Mouse (Mus musculus) intestine, postnatal 0 days (tissue): Measurements from ENCODE around the gene Lhx5. TPM values are rescaled to one million over a fixed set of nuclear protein-coding genes. Genes with fewer than 3 reads are reported as not detected.

Source experiments
- ATAC-seq: fragments of 200-750 bp; cut with Nextera tagmentation; 2 replicates; pipeline ENCODE4 v1.8.0; 2017; ENCODE audit warnings: mild to moderate bottlenecking, moderate TSS enrichment, moderate library complexity
- H3K27ac ChIP-seq: fragments of 300-500 bp; sonication (generic); 2 replicates; pipeline ENCODE4 v1.5.1; 2014; ENCODE audit warnings: mild to moderate bottlenecking, low read depth, low read length, moderate library complexity
- H3K27me3 ChIP-seq: fragments of 300-500 bp; sonication (generic); replicated peaks from 2 replicates; pipeline ENCODE4 v1.6.1; 2014; ENCODE audit warnings: low read length, mixed read lengths; ENCODE audit not compliant: control insufficient read depth, insufficient read depth
- H3K36me3 ChIP-seq: fragments of 300-500 bp; sonication (generic); 2 replicates; pipeline ENCODE4 v1.6.1; 2014; ENCODE audit warnings: mild to moderate bottlenecking, moderate library complexity; ENCODE audit not compliant: control insufficient read depth, insufficient read depth
- H3K4me1 ChIP-seq: fragments of 300-500 bp; sonication (generic); replicated peaks from 2 replicates; pipeline ENCODE4 v1.6.1; 2014; ENCODE audit warnings: antibody characterized with exemption, low read length, mixed read lengths; ENCODE audit not compliant: control insufficient read depth, insufficient read depth
- H3K4me2 ChIP-seq: fragments of 300-500 bp; sonication (generic); replicated peaks from 2 replicates; pipeline ENCODE4 v1.6.1; 2014; ENCODE audit warnings: low read depth, mild to moderate bottlenecking, moderate library complexity
- H3K4me3 ChIP-seq: fragments of 300-500 bp; sonication (generic); 2 replicates; pipeline ENCODE4 v1.5.1; 2014; ENCODE audit warnings: low read depth, low read length
- H3K9ac ChIP-seq: fragments of 300-500 bp; sonication (generic); 2 replicates; pipeline ENCODE4 v1.6.1; 2014; ENCODE audit warnings: mild to moderate bottlenecking, low read depth, low read length
- H3K9me3 ChIP-seq: fragments of 300-500 bp; sonication (generic); 2 replicates; pipeline ENCODE4 v1.6.1; 2016; ENCODE audit warnings: mixed run types; ENCODE audit not compliant: control insufficient read depth
- CTCF ChIP-seq: sonication (generic); IDR thresholded peaks from 2 replicates; pipeline ENCODE4 v1.5.1; 2016; ENCODE audit warnings: low read depth, mild to moderate bottlenecking, control low read depth, antibody characterized with exemption, moderate library complexity
- WGBS: fragments of 180-500 bp; shearing (Covaris S2); extraction: QIAGEN DNeasy Blood & Tissue Kit; methylation state at CpG from one replicate; pipeline ENCODE4 v1.1.7; 2014; 5-methylcytosine and 5-hydroxymethylcytosine counted together
- polyA plus RNA-seq: library from polyadenylated mRNA; unstranded; fragments of >200 nt; fragmentation: Nextera tagmentation; extraction: Ambion mirVana; gene quantifications from 2 replicates; pipeline ENCODE4 v1.2.1, GENCODE M21; 2015

The Lhx5 gene
- polyA plus RNA-seq, 1 experiment from 2014 or later = 0.04 TPM

DNA sequence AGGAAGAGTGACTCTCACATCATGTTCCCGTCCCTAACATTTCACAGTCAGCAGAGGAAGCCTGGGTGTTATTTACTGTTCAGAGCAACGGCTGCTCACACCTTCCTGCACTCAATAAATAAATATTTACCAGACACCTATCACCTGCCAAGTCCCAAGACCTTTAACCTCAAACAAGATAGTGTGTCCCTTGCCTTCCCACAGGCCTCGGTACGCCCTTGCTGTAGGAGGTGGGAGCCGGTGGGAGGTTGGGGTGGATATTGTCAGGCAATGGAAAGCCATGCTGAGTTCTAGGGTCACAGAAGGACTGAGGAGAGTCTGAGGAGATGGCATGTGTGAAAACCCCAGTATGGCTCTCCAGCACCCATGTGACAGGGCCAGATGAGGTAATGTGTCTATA, 36.8 kb downstream of the Lhx5 start:
- WGBS = 48% methylated on average over 5 of the region's 5 CpGs
- Histone ChIP-seq H3K9ac (no peak overlapping the region), H3K4me1 (no peaks in the 10 kb centered on the region), H3K9me3 (no peaks in the 10 kb centered on the region), H3K36me3 (no peaks in the 10 kb centered on the region), H3K27me3 (no peaks in the 10 kb centered on the region), H3K4me3 (no peak overlapping the region), H3K27ac (no peak overlapping the region), H3K4me2 (no peak overlapping the region)
- no peak for TF ChIP-seq CTCF
- ATAC-seq = no peak

- H3K9me3 ChIP-seq = no peaks in the 10 kb centered on the region
- no peaks in the 10 kb centered on the region for H3K27me3 ChIP-seq
- no peak overlapping the region for H3K4me3 ChIP-seq
- no peak for ATAC-seq
- no peak overlapping the region for H3K27ac ChIP-seq
- no peaks in the 10 kb centered on the region for H3K36me3 ChIP-seq
- no peak for TF ChIP-seq CTCF
- 60% methylated on average over 6 of the region's 6 CpGs for WGBS
- H3K4me2 ChIP-seq = no peak overlapping the region
- no peaks in the 10 kb centered on the region for H3K4me1 ChIP-seq
- no peak overlapping the region for H3K9ac ChIP-seq
Observed at GRCm38 (mm10) chr5:120468830-120469229, 37.3 kb downstream of the Lhx5 start.

DNA sequence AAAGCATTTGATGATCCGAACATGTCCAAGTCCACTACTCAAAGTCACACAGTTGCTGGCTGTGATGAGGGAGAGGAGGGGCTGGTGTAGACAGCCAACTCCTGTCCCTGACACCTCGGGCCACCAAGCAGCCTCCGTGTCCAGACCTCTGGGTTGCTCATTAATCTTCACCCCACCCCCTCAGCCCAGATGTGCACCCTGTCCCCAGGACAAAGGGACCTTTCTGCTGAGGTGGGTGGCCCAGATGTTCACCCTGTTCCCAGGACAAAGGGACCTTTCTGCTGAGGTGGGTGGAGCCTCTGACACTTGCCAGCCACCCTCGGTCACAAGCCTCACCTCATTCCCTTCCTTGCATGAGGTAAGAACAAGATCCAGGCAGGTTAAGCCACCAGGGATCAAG, 40.0 kb downstream of the Lhx5 start:
- Histone ChIP-seq H3K9ac (no peak overlapping the region), H3K9me3 (no peaks in the 10 kb centered on the region), H3K4me3 (no peak overlapping the region), H3K4me2 (peak overlapping the region; percentile 24; the same call in 1 of the 2 replicates), H3K4me1 (no peaks in the 10 kb centered on the region), H3K36me3 (no peaks in the 10 kb centered on the region), H3K27me3 (no peaks in the 10 kb centered on the region), H3K27ac (no peak overlapping the region)
- peak; percentile 78 for ATAC-seq
- TF ChIP-seq CTCF = no peak
- WGBS = 25% methylated on average over 4 of the region's 4 CpGs

GRCm38 (mm10) chr5:120472770-120473169, 41.3 kb downstream of the Lhx5 start, which contains the start of gene Sdsl:
Gene Sdsl, minus strand, starts transcription at chr5:120472810.
- Histone ChIP-seq H3K27me3 (peaks cover 3% of the 10 kb centered on the region; the same call in 1 of the 2 replicates), H3K9ac (no peak within 1 kb of the TSS), H3K4me3 (no peak within 1 kb of the TSS), H3K36me3 (no peaks in the 10 kb centered on the region), H3K4me2 (no peak within 1 kb of the TSS; the same call in 1 of the 2 replicates), H3K9me3 (no peaks in the 10 kb centered on the region), H3K4me1 (no peaks in the 10 kb centered on the region), H3K27ac (no peak within 1 kb of the TSS)
- 66% methylated on average over 8 of the region's 8 CpGs for WGBS
- TF ChIP-seq CTCF = no peak
- ATAC-seq = no peak

- Histone ChIP-seq H3K9me3 (no peaks in the 10 kb centered on the region), H3K4me2 (no peak overlapping the region), H3K27ac (no peak overlapping the region), H3K4me1 (no peaks in the 10 kb centered on the region), H3K9ac (no peak overlapping the region), H3K36me3 (no peaks in the 10 kb centered on the region), H3K4me3 (no peak overlapping the region), H3K27me3 (peaks cover 3% of the 10 kb centered on the region; the same call in 1 of the 2 replicates)
- no peak for ATAC-seq
- WGBS = 87% methylated on average over 2 of the region's 2 CpGs
- no peak for TF ChIP-seq CTCF
Observed at GRCm38 (mm10) chr5:120473361-120473760, 41.9 kb downstream of the Lhx5 start.

DNA sequence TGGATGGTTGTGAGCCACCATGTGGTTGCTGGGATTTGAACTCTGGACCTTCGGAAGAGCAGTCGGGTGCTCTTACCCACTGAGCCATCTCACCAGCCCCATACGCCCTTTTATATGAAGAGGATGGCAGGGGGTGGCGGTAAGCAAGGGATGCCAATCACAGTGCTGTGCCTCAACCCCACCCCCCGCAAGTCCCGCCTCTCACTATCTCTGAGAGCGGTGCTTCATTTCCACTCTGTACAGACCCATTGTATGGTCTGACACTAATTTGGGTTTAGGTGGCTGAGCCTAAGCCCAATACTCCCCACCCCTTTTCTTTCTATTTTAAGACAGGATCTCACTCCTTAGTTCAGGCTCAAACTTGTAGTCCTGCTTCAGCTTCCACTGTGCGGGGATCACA, 44.4 kb downstream of the Lhx5 start:
- Histone ChIP-seq H3K4me3 (no peak overlapping the region), H3K27me3 (peaks cover 3% of the 10 kb centered on the region; the same call in 1 of the 2 replicates), H3K4me2 (no peak overlapping the region), H3K9me3 (no peaks in the 10 kb centered on the region), H3K36me3 (no peaks in the 10 kb centered on the region), H3K4me1 (no peaks in the 10 kb centered on the region), H3K27ac (no peak overlapping the region), H3K9ac (no peak overlapping the region)
- ATAC-seq = no peak
- 57% methylated on average over 8 of the region's 8 CpGs for WGBS
- no peak for TF ChIP-seq CTCF

DNA sequence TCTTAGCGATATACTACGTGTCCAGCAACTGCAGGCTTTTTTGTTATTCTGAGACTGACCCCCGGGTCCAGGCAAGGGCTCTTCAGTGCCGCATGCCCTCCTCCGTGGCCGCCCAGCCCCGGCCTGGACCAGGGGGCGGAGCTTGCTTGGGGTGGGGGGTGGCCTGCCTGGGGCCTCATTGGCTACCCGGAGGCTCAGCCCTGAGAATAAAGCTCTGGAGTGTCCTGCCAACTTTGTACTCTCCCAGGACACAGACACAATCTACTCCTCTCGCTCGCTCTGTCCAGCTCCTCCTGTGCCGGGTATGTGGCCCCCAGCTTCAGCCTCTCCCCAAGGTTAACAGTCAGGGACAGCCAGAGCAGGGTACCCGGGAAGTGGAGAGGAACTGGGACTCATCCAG, 44.8 kb downstream of the Lhx5 start, which contains the start of gene Sds:
Gene Sds (plus strand): TSS at position 231 of the 400 bp plus-strand sequence.
- no peak for TF ChIP-seq CTCF
- H3K9me3 ChIP-seq = no peaks in the 10 kb centered on the region
- 12% methylated on average over 13 of the region's 13 CpGs for WGBS
- no peak within 1 kb of the TSS for H3K9ac ChIP-seq
- H3K4me3 ChIP-seq = no peak within 1 kb of the TSS
- no peaks in the 10 kb centered on the region for H3K4me1 ChIP-seq
- no peak for ATAC-seq
- no peaks in the 10 kb centered on the region for H3K36me3 ChIP-seq
- no peak within 1 kb of the TSS for H3K4me2 ChIP-seq
- H3K27ac ChIP-seq = no peak within 1 kb of the TSS
- H3K27me3 ChIP-seq = peaks cover 3% of the 10 kb centered on the region; the same call in 1 of the 2 replicates
